Mouse (Mus musculus) cerebellum, postnatal 4 days (tissue): Measurements from ENCODE around the gene Naxe.
A peak's percentile ranks its signal among the peaks of the same experiment; 100 is the strongest.

Experiments used
- DNase-seq, 2 experiments: peaks; one replicate each; pipeline ENCODE4 v3.0.0; 2022; ENCODE audit warnings: low spot score in 2 of 2, mixed read lengths in 1 of 2

Naxe gene

DNA sequence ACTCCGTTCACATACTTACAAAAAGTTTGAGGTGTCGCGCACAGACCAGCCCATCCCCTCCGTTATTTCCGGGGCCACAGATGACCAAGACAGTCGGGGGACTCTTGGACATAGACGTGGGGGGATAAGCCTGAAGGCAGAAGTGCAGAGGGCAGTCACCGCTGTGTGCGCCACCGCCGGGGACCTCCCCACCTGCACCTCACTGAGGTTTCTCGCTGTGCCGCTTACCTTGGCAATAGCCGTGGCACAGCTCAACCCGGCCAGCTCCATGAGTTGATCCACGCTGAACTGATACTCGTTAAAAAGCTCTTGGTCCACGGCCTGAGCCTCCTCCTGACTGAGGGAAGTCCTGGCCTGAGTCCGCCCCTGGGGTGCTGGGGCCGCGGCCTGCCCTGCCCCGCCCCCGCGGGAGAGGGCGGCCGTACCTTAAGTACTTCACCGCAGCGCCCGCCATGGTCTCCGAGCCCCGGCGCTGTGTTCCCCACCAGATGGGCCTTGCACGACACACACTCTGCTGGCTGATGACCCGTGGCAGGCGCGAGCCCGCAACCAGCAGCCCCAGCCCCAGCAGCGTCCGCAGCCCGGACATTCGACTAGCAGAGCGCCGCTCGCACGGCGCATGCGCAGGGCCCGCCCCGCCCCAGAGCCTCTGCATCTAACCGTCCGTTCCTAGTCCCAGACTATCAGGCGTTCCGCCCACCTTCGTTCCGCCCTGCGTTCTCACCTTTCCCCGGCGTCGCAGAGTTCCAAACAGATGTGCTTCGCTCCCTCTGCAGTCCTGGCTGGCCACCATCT is at the start of gene Naxe:
Gene Naxe (minus strand): TSS at position 594 of the 795 bp plus-strand sequence.
- DNase-seq: peak; percentile 72 to 82

DNA sequence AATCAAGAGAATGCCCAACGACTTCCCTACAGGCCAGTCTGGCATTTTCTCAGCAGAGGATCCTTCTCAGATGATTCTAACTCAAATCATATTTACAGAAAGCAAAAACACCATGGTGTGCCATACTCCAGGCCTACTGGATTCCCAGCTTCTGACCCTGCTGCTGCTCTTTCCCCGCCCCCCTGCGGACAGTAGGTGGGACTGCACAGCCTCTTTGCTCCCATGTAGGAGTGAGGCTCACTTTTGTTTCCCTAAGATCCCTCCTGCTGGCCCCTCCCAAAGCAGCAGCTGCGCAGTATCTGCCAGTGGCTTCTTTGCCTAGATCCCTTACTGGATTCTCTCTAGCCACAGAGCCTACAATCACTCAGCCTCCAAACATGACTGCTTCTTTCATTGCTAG is 47.8 kb upstream of the Naxe start:
- no peak for DNase-seq

DNA sequence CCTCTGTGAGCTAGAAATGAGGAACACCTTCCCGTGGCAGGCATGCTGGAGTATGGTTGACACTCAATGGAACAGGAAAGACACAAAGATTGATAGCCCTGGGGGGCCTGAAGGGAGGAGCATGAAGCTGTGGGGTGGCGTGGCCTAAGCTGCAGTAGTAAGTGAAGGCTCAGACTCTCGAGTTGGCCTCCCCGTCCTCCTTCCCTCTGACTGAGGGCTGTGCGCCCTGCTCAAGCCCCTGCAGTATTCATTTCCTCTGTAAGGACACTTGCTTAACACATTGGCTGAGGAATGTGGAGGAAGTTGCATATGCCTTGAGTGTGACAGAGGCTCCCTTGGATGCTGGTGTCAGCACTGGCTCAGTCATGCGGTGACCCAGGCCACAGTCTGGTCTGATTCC is 44.3 kb upstream of the Naxe start:
- DNase-seq: no peak

DNA sequence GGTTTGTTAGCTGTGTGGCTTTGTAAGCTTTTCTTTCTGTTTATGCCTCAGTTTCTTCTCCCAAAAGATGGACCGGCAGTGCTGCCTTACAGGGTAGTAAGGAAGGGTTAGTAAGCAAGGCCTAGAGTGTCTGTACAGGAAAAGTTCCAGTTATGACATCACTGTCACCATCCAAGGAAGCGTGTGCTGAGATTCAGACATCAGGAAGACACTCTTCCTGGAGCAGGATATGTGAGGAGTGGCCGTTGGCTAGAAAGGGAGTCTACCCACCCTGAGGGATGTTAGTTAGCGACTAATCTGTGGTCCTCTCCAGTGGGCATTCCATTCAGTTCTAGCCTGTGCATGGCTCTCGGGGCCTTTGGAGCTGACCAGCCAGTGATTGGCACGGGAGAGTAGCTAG is 43.9 kb upstream of the Naxe start:
- DNase-seq: no peak

DNA sequence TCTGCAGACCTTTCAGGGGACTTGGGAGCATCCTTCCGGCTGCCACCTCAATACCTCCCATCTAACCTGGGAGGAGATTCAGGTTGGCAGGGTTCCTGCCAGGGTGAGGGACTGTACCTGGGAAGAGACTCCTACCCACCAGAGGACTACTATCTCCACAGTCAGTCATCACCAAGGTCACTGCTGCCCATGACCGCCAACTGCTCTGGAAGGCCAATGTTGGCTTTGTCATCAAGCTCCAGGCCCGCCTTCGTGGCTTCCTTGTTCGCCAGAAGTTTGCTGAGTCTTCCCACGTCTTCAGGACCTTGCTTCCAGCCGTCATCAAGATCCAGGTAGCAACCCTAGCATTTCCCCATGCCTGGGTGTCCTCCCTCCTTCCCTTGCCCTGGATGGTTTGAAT is 43.4 kb upstream of the Naxe start:
- DNase-seq: no peak

DNA sequence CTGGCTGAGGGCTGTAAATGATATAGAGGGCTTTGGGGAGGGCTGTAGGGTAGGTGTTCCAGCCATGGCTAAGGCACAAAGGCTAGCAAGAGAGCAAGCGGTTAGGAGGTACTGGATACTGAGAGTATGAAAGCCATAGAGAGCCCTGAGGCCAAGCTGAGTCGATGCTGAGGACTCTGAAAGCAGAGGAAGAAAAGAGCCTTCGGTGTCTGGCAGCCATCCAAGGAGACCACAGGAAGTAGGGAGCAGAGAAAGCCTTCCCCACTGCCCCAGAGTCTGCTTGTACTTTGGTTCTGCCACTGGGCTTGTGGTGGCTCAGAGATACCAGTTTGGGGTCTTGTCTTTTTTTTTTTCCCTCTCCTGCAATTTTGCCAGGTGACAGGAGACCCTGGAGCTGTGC is 42.0 kb upstream of the Naxe start:
- no peak for DNase-seq

DNA sequence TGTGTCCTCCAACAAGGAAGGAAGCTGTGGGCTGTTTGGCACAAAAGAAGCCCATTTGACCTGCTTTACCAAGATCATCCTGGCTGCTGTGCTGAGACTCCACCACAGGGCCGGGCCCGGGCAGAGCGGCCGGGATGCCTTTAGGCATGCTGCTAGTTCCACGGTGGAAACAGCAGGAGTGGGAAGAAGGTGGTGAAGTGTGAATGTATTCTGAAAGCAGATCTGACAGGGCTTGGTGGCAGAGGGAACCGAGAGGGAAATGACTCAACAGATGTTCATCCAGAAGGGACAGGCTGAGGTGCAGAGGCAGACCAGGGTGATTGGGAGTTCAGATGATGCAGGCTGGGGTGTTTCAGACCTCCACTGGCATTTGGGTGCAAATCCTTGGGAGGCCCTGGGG is 39.4 kb upstream of the Naxe start:
- no peak for DNase-seq

DNA sequence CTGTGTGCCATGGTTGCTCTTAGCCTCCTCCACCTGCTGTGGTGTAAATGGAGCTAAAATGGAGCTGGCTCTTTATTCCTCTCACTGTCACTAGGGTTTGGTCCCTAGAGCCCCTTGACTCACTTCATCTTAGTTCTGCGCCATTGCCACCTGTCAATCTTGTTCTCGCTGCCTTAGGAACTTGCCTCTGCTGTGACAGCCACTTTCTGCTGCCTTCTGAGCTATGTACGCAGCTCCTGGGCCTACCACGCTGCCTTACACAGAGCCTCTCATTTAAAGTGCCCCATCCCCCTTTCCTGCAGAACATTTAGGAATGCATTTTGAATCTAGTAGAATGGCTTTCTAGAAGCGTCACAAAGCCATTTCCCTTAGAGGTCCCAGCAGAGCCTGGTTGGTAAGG is 35.8 kb upstream of the Naxe start:
- DNase-seq: no peak

DNA sequence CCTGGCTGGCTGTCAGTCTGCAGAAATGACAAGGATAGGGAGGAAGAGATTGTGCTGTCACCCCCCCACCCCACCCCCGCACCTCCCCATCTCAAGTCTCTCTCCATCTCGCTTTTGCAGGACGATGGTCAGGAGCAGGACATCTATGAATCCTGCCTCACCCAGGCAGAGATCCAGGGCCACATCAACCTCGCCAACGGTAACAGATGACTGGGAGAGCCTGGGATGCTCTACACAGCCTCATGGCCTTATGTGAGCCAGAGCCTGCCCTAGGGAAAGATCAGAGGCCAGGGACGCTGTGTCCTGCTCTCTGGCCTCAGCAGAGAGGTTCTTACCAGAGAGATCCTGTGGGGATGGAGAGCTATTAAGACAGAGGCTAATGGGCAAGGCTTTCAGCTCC is 32.3 kb upstream of the Naxe start:
- DNase-seq: no peak

DNA sequence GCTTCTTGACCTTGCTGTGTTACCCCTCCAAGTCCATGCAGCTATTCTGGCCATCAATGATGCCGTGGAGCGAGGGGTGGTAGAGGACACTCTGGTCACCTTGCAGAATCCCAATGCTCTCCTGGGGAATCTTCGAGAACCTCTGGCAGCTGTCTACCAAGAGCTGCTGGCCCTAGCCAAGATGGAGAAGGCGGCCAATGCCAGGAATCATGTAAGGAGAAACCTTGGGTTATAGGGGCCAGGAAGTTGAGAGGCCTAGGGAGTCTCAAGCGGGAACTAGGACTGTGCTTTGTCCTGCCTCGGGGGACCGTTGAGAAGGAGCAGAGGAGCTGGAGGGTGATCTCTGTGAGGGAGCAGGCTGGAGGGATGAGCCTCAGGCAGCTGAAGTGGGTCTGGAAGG is 31.8 kb upstream of the Naxe start:
- no peak for DNase-seq

DNA sequence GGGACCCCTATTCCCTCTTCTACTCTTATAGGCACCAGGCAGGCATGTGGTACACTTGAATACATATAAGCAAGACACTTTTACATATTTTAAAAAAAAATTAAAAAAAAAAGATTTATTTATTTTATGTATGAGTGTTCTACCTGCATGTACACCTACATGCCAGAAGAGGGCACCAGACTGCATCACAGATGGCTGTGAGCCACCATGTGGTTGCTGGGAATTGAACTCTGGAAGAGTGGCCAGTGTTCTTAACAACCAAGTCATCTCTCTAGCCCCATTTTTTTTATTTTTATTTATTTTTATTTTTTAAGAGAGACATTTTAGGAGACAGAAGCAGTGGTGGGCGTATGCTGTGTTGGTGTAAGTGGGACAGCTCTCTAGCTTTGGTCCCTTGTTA is 29.4 kb upstream of the Naxe start:
- no peak for DNase-seq

DNA sequence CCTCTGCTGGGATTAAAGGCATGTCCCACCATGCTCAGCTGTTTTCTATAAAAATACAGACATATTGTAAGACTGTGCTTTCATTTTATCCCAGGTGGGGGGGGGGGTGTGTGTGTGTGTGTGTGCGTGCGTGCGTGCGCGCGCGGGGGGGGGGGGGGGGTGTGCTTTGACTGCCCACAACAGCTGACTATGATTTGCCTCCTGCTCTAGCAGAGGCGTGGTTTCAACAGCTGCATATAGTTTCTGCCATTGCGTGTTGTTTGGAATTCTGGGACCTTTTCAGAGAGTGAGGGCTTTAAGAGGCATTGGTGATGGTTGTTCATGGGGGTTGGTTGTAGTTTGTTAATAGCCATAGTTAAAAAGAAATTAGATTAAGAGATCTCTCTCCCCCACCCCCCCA is 27.2 kb upstream of the Naxe start:
- DNase-seq: no peak

DNA sequence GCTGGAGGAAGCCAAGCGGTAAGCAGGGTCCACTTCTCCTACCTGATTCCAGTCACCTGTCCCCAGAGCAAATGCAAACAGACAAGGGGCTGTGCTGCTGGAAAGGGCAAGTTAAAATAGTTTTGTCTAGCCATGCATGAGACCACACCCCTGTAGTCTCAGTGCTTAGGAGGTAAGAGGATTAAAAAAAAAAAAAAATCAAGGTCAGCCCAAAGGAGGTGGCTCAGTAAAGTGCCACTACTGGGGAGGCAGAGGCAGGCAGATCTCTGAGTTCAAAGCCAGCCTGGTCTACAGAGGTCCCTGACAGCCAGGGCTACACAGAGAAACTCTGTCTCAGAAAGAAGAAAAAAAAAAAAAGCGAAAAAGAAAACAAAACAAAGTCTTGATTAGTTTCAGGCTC is 25.7 kb upstream of the Naxe start:
- no peak for DNase-seq

DNA sequence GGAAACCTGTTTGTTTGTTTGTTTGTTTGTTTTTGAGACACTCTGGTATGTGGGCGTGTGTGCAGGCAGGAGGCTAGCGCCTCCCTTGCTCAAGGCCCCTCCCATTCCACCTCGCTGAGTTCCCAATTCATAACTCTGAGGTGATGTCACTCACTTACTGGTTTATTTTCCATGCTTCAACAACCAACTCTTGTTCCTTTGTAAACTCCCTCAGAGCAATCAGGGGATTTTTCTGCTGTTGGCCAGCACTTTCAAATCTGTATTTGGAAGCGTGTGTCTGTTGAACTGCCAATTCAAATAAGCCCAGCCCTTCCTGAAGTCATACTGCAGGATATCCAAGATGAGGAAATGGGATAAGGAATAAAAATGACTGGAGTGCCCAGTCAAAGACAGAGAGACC is 24.4 kb upstream of the Naxe start:
- DNase-seq: no peak

DNA sequence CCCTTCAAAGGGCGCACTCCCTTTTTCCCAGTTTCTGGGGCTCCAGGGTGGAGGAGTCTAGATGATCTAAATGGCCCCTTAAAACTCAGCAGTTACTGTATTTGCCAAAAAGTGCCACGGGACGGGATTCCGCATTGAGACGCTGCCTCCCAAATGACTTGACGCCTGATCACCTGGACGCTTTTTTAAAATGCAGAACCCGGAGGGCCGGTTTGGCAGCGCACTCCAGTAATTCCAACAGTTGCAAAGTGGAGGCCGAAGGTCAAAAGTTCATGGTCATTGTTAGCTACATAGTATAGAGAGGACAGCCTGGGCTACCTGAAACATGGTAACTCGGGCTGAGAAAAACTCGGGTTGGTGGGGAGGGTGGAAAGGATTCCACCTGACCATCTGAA is 23.9 kb upstream of the Naxe start:
- DNase-seq: no peak

DNA sequence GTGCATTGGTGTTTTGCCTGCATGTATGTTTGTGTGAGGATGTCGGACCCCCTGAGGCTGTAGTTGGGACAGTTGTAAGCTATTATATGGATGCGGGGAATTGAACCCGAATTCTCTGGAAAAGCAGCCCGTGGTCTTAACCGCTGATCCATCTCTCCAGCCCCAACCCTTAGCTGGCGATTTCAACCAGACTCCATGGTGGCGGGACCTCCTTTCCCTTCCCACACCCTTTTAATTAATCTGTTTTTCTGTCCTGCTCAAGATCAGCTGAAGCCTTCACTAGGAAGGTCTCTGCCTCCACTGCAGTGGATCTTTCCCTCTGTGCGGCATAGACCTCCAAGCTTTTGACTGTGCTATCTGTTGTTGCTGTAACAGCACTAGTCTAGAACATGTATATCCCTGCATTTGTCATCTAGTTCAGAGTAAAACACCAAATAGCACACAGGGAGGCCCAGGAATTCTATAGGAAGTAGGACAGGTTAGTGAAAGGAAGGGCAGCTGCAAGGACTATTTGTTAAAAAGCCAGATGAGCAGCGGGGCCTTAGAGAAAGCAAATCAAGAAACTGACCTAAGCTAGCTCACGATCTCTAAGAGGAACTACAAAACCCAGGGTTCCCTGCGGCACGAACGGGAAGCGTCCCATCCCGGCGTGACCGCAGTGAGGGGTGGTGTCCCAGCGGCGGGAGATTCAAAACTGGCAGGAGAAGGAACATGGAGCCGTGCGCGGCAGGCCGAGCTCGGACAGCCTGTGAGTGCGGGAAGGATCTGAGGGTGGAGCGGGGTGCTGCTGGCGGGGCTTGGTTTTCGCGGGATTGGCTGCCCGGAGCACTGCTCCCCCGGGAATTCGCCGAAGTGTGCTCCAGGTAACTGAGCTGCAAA is 23.3 kb upstream of the Naxe start, which contains the start of gene Iqgap3:
Gene Iqgap3 (plus strand): TSS at position 627 of the 879 bp plus-strand sequence.
- peak; percentile 76 to 81 for DNase-seq

DNA sequence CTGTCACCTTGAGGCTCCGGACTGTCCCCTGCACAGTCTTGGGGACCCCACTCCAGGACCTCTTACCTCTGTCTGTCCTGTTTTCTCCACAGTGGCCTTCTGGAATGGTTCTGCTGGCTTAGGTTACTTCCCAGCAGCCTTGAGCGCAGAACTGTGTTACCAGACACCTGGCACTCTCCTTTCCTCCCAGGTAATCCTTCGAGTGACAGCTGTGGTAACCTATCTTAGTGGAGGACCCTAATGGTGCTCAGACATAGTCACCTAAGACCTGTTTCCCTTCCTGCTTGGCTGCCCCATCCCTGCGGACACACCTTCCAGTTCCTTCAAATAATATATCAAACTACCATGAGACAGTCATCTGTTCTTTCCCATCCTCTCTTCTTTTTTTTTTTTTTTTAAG is 19.9 kb upstream of the Naxe start, which contains the start of gene Ttc24:
Gene Ttc24 (minus strand): TSS at position 101 of the 400 bp plus-strand sequence.
- no peak for DNase-seq

DNA sequence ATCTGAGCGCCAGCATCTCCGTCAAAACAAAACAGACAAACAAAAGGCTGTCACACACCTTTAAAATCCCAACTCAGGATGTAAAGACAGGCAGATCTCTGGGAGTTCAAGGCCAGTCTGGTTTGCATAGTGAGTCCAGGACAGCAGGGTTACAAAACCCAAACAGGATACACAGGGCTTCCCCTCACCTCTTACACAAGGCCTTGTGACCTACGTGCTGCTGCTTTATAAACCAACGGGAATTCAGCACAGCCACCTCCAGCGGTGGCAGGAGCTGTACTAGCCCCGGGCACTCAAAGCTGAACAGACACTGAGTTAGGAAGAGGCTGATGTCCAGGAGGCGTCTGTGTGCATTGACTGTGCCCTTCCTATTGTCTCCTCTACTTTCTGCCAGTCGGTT is 19.1 kb upstream of the Naxe start:
- DNase-seq: no peak

DNA sequence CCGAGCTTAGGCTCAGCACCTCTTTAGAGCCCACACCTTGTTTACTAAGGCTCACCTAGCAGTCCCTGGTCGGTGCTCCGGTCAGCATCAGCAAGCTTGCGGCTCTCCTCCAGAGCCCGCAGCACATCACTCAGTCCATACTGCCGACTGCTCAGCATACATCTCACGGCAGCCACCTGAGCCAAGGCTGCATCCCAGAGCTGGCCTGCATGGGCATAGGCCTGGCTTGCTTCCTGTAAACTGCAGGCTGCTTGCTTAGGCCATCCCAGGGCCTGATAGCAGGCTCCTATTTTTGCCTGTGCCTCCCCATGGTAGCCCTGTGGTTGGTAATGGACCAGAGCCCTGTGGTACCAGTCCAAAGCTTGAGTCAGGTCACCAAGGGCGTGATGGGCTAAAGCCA is 16.5 kb upstream of the Naxe start:
- no peak for DNase-seq

DNA sequence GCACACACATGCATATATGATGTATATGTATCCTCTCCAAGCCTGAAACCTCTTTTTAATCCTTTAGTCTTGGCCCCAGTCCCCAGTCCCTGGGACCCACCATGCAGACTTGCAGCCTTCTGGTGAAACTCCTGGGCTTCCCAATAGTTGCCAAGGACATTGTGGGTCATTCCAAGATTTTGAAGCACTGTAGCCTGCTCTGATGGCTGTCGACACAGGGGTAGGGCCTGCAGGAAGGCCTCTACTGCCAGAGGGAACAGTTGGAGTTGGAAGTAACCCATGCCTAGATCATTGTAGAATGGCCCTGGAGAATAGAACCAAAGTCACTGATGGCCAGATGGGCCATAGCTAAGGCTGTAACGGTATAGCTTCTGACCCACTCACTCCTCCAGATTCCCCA is 16.1 kb upstream of the Naxe start:
- no peak for DNase-seq

DNA sequence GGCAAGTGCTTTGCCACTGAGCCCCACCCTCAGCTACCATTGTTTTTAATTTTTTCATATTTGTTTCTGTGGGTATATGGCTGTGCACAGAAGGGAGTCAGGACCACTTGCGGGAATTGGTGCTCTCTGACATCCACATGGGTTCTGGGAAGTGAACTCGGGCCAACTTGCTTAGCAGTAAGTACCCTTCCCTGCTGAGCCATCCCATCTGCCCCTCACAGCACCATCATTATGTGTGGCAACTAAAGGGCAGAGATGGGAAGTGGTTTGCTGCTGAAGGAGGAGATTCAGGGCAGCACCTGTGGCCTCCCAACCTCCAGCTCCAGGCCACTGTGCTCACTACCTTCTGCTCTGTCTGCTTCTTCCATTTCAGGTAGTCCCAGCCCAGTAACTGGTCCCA is 15.3 kb upstream of the Naxe start:
- DNase-seq: no peak

DNA sequence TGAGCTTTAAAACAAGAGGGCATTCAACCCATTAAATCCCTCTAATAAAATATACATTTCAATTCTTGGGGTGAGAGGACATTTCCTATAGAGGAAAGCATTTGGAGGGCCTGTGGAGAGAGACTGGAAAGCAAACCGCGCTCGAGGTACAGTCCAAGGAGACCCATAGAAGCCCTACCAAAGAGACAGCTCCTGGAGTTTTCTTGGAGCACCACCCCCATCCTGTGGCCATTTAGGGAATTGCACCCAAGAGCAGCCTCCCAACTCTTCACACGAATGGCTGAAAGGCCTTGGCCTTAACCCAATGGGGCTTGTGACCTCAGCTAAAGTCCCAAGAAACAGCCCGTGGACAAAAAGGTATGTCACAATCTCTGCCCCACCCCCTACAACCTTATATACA is 13.5 kb upstream of the Naxe start:
- DNase-seq: peak; percentile 92 to 94

DNA sequence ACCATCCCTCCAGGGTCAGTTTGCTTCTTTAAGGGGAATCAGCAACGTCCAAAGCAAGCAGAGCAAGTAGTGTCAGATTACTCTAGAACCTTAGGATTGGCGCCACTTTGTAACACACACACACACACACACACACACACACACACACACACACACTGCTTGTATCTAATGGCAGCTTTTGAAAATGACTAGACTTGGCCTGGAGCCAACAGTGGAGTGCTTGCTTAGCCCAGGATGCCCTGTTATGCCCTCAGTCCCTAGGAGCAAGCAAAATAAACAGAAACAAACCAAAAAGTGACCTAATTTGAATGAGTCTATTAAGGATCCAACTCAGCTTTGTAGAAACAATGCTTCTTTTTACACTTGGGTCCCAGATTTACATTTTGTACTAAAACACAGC is 10.1 kb upstream of the Naxe start:
- peak in 1 of 2 experiments; percentile 4 for DNase-seq
